Mouse (Mus musculus): ENCODE results near the gene Tmsb10.

Gene Tmsb10

DNA sequence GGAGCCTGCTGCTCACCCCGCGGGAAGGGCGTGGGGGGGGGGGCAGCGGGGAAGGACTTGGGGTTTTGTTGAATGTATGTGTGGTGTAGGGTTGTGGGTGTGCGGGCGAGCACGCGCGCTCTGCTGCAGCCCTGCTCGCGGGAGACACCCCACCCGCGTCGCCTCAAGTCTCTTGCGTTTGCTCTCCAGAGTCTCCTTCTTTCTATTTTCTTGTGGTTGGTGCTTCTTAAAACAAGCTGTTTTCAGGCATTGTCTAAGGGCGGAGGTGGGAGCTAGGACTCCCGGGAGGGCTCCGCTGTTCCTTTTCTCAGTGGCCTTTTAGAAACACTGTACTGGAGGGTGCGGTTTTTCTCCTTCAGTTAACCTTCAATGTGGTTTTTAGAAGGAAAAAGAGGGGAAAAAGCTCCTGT lies at the start of gene Tmsb10:
Tmsb10 (minus strand) TSS at position 87 of the 410 bp plus-strand sequence.
- DNase-seq, result no peak

DNA sequence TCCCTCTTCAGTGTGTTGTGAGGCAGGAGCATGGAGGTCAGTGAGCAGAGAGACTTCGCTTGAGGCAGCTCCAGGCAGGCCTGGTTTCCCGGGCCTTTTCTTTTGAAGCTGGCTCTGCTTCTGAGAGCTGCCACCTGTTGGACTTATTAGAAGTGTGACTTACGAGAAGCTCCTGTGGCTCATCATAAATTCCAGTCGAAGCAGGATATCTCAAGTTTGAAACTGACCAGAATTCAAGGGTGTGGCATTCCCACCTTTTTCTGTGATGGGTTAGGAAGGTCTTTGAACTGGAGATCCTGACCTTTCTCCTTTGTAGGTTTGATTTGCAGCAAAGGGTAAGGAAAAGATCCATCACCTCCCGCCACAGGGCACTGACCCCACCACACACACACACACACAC lies 45.1 kb upstream of the Tmsb10 start:
- DNase-seq, result no peak

- no peak for DNase-seq
Measured at GRCm38 (mm10) chr6:73002391-73002790, 43.8 kb upstream of the Tmsb10 start.

- no peak for DNase-seq
Measured at GRCm38 (mm10) chr6:72998809-72999208, 40.3 kb upstream of the Tmsb10 start.

DNA sequence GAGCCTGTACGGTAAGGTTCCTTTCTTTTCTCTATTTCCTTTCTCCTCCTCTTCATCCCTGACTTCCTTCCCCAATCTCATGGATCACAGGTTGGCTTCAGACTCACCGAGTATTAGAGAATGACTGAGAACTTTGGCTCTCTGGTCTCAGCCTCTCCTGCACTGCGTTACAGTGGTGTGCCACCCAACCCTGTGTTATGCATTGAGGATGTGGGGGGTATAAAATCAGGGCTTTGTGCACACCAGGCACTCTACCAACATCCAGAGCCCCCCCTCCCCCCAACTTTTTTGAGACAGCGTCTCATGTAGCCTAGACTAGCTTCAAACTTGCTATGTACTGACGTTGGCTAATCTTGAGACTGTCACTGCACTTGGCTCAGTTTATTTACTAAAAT lies 35.1 kb upstream of the Tmsb10 start:
- no peak for DNase-seq

- no peak for DNase-seq
Measured at GRCm38 (mm10) chr6:72993054-72993687, 34.6 kb upstream of the Tmsb10 start.

GRCm38 (mm10) chr6:72990206-72990605 lies 31.7 kb upstream of the Tmsb10 start:
- DNase-seq, result no peak

DNA sequence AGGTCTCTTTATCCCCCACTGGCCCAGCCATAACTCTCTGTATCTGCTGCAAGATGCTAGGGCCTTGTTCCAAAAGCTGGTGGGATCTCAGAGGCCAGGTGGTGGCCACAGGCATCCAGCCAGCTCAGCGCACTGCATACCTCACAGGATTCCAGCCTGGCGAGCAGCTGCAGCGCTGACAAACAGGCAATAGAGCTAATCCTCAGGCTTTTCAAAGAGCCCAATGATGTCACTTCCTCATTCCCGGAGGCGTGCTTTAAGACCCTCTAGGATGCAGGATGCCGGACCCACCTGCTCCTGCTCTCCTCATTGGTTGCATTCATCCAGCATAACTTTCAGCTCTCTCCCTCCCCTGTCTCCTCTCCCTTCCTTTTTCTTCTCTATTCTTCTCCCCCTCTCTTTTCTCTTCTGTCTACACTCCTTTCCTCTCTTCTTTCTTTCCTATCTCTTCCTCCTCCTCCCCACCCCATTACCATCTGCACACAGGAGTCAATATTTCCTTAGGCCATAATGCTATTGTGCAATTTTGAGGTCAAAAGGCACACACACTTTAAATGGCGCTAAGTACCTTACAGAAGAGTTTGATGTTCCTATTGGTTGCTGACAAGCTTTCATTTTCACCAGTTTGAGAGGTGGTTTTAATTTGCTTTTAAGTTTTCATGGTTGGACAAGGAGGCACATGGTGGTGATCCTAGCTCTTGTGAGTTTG lies 30.6 kb upstream of the Tmsb10 start:
- DNase-seq, result peak; percentile 8

- DNase-seq, result no peak
Measured at GRCm38 (mm10) chr6:72982506-72982905, 24.0 kb upstream of the Tmsb10 start.

GRCm38 (mm10) chr6:72981851-72982250 lies 23.3 kb upstream of the Tmsb10 start:
- DNase-seq, result no peak

- peak; percentile 11 for DNase-seq
Measured at GRCm38 (mm10) chr6:72981124-72981651, 22.6 kb upstream of the Tmsb10 start.

DNA sequence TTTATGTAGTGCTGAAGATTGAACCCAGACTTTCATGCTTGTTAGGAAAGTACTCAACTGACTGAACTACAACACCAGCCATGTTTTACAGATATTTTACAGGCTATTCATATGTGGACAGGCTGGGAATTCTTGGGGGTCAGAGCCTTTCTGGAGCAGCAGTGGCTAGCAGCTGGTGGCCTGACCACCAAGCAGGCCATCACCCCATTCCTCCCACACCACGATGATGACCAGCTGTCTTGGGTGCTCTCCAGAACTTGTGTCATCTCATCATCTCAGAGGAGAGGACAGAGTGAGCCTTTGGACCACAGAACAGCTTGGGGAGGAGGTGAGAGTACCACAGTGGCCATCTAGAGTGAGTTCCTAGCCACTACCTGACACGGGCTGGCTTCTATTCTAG lies 18.3 kb upstream of the Tmsb10 start:
- DNase-seq, result no peak

DNA sequence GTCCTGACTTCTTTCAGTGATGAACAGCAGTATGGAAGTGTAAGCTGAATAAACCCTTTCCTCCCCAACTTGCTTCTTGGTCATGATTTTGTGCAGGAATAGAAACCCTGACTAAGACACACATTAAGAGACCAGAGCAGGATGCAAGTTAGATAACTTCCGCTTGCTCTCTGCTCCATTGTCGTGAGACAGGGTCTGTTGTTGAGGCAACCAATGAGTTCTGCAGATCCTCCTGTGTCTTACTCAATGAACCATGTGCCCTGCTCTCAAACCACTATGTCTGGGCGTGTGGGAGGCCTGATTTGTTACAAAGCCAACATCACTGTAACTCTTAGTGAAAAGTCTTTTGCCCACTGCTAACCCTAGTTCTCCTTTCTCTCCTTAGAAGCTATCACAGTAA lies 12.5 kb upstream of the Tmsb10 start:
- DNase-seq, result no peak

DNA sequence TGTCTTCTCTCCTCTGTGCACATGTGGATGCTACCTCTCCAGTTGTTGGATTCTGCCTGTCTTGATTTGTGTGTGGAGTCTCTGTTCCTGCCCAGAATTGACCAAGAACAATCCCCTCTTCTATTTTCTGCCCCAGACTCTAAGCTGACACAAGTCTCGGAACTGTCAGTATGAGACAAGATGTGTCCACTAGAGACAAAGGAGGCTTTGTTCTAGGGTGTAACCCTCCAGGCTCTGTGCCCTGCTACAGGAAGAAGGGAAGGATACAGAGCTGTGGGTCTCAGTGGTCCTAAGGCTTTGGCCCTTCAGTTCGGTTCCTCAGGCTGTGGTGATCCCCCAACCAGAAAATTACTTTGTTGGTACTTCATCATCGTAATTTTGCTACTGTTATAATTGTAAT lies 11.2 kb upstream of the Tmsb10 start:
- DNase-seq, result no peak

DNA sequence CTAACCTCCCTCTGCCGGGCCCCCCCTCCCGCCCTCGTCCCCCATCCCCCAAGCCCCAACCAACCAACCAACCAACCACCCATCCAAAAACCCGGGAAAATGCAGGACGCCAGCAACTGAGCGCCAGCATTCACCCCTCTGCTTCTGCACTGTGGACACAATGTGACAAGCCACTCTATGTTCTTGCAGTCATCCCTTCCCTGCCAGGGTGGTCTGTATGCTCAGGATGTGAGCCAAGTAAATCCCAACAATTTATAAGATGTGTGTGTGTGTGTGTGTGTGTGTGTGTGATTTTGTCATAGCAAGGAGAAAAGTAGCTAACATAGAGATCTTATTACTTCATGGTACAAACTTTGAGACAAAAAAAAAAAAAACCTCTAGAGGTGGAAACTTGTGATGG lies 6.7 kb upstream of the Tmsb10 start:
- no peak for DNase-seq

DNA sequence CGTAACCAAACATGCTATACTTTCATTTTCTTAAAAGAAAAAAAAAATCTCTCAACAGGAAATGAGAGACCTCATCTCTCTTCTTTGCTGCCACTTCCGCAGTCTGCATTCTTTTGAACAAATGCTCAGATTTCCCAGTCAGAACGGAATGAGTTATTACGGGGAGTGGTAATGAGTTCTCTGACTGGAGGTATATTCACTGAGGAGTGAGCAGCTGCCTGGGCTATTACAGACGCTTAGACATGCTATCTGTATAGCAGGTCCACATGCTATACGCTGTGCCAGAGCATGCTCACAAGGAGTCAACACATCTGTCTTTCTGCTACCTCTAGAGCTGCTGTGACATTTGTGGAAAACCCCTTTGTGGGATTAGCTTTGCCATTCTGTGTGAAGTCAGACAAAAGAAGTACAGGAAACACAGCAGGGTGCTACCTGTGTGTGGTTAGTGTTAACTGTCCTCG lies 3.8 kb upstream of the Tmsb10 start:
- DNase-seq, result no peak

DNA sequence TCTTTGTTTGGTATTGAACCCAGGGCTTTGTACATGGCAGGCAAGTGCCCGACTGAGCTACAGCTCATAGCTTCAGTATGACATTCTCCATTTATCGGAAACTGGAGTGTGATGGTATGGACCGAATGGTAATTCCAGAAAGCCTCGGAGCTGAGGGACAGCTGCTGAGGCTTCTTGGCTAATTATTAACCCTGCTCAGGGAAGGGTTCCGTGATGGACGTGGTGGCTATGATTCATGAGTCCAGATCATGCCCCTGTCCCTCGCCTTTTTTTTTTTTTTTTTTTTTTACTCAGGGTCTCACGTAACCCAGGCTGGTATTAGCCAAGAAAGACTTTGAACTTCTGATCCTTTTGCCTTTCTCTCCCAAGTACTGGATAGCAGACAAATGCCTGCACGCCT lies 3.1 kb upstream of the Tmsb10 start:
- no peak for DNase-seq

GRCm38 (mm10) chr6:72960675-72961074 lies 2.1 kb upstream of the Tmsb10 start:
- no peak for DNase-seq

DNA sequence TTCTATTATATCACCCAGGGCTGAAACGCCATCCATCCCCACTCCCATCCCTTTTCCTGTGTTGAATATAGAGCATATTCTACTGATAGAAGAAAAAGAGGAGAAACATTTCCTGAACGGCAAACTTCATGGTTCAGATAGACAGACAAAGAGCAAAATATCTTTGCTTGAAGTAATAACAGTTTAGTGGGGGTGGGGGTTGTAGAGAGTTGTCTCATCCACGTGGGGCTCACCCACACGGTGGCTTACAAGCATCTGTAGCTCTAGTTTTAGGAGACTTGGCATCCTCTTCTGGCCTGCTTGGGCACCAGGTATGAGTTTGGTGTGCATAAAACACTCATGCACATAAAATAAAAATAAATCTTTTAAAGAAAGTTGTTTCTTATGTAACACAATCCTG lies 627 bp upstream of the Tmsb10 start:
- DNase-seq, result no peak

GRCm38 (mm10) chr6:72957676-72958641 lies 589 bp downstream of the Tmsb10 start:
- DNase-seq, result peak; percentile 83

DNA sequence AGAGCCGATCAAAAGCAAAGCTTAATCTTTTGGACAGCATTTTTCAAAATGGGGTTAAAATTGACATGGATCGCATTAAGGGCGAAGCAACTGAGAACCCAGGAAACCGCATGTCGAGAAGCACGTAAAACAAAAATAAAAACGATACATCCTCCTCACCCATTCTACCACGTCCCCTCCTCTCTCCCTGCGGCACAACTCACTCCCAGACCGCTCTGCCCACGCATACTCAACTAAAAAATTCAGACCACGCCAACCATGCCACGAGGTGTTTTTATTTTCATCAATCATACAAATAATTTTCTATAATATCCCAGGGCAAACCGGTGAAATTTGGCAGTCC lies 1.5 kb downstream of the Tmsb10 start:
- no peak for DNase-seq

DNA sequence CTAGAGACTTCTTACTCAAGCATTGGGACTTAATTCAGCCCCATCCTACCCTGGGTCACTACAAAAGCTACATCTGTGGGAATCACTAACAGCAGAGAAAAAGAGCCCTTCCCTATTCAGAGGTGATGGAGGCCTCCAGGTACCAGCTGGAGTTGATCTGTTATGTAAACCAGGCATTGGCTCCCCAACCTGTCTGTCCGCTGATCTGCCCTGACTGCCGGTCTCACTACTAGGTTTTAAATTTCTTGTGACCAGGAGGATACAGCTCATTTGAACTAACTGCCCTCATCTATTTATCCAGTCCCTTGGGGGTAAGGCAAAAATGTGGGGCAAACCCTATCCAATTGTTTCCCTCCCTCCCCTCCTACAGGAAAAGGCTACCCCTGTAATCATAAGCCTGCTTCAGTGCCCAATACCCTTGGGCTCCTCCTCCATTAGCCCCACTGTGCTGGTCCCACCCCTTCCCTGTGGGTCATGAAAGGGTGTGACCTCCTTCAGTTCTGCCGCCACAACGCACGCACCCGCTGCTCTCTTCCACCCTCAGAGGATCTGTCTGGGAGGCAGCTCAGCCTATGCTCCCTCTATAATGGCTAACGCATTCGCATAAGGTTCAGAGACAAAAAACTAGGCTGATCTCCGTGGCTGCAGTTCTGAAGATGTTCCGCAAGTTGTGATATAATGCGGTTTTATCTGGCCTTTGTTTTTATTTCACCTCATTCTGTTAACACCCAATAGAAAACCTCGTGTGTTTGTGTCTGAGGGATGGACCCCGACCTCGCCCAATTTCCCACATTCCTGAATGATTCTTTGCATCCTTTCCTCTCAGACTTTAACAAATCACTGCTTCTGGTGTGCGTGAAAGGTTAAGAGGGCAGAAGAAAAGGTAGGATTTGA lies 2.1 kb downstream of the Tmsb10 start:
- DNase-seq, result peak; percentile 9

All from right cerebral cortex, postnatal 14 days (tissue).